Mouse (Mus musculus): ENCODE measurements at regions not wholly inside any gene's neighbourhood (a gene's known extent, or its start where the extent isn't known, plus 50 kb on each side); places are given as distances from the start of the nearest gene placed in this dataset.

DNA sequence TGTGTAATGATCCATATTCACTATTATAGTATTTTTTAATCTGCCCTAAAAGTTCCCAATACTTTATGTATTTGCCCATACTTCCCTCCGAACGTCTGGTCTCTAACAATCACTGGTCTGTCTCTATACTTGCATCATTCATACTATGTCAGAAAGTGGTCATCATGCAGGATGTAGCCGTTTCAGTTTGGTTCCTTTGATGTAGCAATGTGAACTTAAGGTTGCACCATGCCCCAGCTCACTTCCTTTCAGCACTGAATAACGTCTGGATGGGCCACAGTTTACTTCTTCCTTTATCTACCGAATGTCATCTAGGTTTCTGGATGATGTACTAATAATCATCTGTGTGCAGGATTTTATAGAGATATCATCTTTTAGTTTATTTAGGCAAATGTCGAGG is 461.9 kb downstream of the Rpl10l start:
- Histone ChIP-seq H3K9me3 (no peaks in the 10 kb centered on the region), H3K27ac (replicated peaks) (no peak overlapping the region), H3K27me3 (no peaks in the 10 kb centered on the region), H3K9ac (replicated peaks) (no peak overlapping the region), H3K36me3 (no peaks in the 10 kb centered on the region), H3K4me2 (replicated peaks) (no peak overlapping the region), H3K4me1 (no peaks in the 10 kb centered on the region), H3K4me3 (no peak overlapping the region)
- 81% methylated on average over 6 of the region's 6 CpGs for WGBS
- no peak for ATAC-seq (replicated peaks)

DNA sequence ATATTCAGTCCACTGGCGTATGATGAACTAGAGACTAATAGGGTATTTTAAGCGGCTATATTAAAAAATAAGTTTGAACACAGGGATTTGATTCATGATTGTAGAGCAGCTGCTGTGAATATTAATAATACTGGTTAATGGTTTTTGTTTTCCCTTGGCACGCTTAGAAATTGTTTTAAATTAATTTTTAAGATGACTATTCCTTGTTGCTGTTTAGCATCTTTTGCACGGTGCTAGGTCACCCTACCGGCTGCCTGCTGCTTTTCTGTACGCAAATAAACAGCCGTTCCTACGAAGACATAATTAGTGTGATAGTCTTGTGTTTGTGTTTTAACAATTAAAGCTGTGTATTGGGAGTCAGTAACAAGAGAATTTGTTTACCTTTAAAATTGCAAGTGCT is 485.1 kb downstream of the Rpl10l start:
- H3K9me3 ChIP-seq: no peaks in the 10 kb centered on the region
- H3K9ac ChIP-seq (replicated peaks): no peak overlapping the region
- ATAC-seq (replicated peaks): no peak
- no peaks in the 10 kb centered on the region for H3K36me3 ChIP-seq
- 82% methylated on average over 8 of the region's 8 CpGs for WGBS
- no peak overlapping the region for H3K4me3 ChIP-seq
- H3K27ac ChIP-seq (replicated peaks): no peak overlapping the region
- H3K4me1 ChIP-seq: no peaks in the 10 kb centered on the region
- H3K4me2 ChIP-seq (replicated peaks): no peak overlapping the region
- H3K27me3 ChIP-seq: no peaks in the 10 kb centered on the region

DNA sequence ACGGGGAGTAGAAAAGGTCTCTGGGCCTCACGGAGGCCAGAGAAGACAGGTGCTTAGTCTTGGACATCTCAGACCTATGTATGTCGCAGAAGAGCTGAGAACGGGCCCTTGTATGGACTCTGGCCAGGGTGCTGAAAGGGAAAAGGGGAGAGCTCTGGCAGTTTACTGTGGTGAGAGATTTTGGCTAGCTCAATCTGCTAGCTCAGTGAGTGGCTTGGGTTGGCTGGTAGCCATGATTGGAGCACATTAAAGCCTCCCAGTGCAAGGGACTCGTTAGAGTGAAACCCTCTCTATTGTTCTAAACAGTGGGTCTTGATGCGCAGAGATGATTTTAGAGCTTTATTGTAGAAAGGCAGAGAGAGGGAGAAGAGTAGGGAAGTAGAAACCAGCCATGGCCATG is 512.7 kb downstream of the Rpl10l start:
- Histone ChIP-seq H3K4me3 (no peak overlapping the region), H3K27ac (replicated peaks) (no peak overlapping the region), H3K9me3 (no peaks in the 10 kb centered on the region), H3K9ac (replicated peaks) (no peak overlapping the region), H3K27me3 (no peaks in the 10 kb centered on the region), H3K4me2 (replicated peaks) (no peak overlapping the region), H3K36me3 (no peaks in the 10 kb centered on the region), H3K4me1 (no peaks in the 10 kb centered on the region)
- 61% methylated on average over 6 of the region's 6 CpGs for WGBS
- 0 out of 2 replicates have a peak, but pooled peaks have one; percentile 19 for ATAC-seq (replicated peaks)
